Mouse (Mus musculus): ENCODE data around the gene Rtbdn. TPM values are rescaled to one million over a fixed set of nuclear protein-coding genes. Genes with fewer than 3 reads are reported as not detected.
"Not testable (repeated sequence)": the region's sequence is repeated elsewhere in the genome, so short reads cannot be mapped to it uniquely, and the experiment has no call there.

Rtbdn gene
- total RNA-seq (2021) = not detected

- intact Hi-C loops (cut with DNase I) = no loop called here
- DNase-seq = no peak
Measured at GRCm38 (mm10) chr8:84946528-84947240, at the start of gene Rtbdn. Gene Rtbdn, plus strand, starts transcription at chr8:84946991.

GRCm38 (mm10) chr8:84901071-84901470 lies 45.7 kb upstream of the Rtbdn start:
- intact Hi-C loops (cut with DNase I) = no loop called here
- no peak for DNase-seq

- no peak for DNase-seq
- intact Hi-C loops (cut with DNase I) = loop anchor here (2.0 kb wide), 1 partner anchor 55 kb away; the partner anchor contains the start of gene Calr
Measured at GRCm38 (mm10) chr8:84901752-84902151, 45.0 kb upstream of the Rtbdn start, which contains the start of gene Klf1. Gene Klf1, plus strand, starts transcription at chr8:84901928.

- intact Hi-C loops (cut with DNase I) = loop anchor here (2.0 kb wide), 1 partner anchor 56 kb away; the partner anchor contains the start of gene Calr
- no peak for DNase-seq
Measured at GRCm38 (mm10) chr8:84902367-84902919, 44.3 kb upstream of the Rtbdn start.

- DNase-seq = peak; percentile 93 to 94
- intact Hi-C loops (cut with DNase I) = loop anchor here (2.0 kb wide), 1 partner anchor 56 kb away; the partner anchor contains the start of gene Calr
Measured at GRCm38 (mm10) chr8:84902920-84903661, 43.7 kb upstream of the Rtbdn start.

- intact Hi-C loops (cut with DNase I) = no loop called here
- no peak for DNase-seq
Measured at GRCm38 (mm10) chr8:84904351-84904750, 42.4 kb upstream of the Rtbdn start.

- no peak for DNase-seq
- intact Hi-C loops (cut with DNase I) = no loop called here
Measured at GRCm38 (mm10) chr8:84907037-84907436, 39.8 kb upstream of the Rtbdn start.

GRCm38 (mm10) chr8:84907493-84907892 lies 39.3 kb upstream of the Rtbdn start:
- DNase-seq = no peak
- intact Hi-C loops (cut with DNase I) = no loop called here

GRCm38 (mm10) chr8:84907979-84908378 lies 38.8 kb upstream of the Rtbdn start:
- intact Hi-C loops (cut with DNase I) = not testable (repeated sequence)

GRCm38 (mm10) chr8:84908421-84909161 lies 38.2 kb upstream of the Rtbdn start, which contains the start of gene Dnase2a:
Gene Dnase2a, plus strand, starts transcription at chr8:84908560.
- intact Hi-C loops (cut with DNase I) = no loop called here
- peak; percentile 96 to 97 for DNase-seq

More at GRCm38 (mm10) chr8:84907979-84908378, 38.8 kb upstream of the Rtbdn start:
- DNase-seq = not testable (repeated sequence)

GRCm38 (mm10) chr8:84909162-84909767 lies 37.5 kb upstream of the Rtbdn start:
- intact Hi-C loops (cut with DNase I) = no loop called here
- no peak for DNase-seq

GRCm38 (mm10) chr8:84909949-84910348 lies 36.8 kb upstream of the Rtbdn start:
- intact Hi-C loops (cut with DNase I) = no loop called here
- no peak for DNase-seq

- DNase-seq = no peak
- intact Hi-C loops (cut with DNase I) = no loop called here
Measured at GRCm38 (mm10) chr8:84910551-84910950, 36.2 kb upstream of the Rtbdn start.

GRCm38 (mm10) chr8:84911854-84912253 lies 34.9 kb upstream of the Rtbdn start:
- intact Hi-C loops (cut with DNase I) = no loop called here
- DNase-seq = no peak

GRCm38 (mm10) chr8:84912391-84912790 lies 34.4 kb upstream of the Rtbdn start:
- intact Hi-C loops (cut with DNase I) = no loop called here

GRCm38 (mm10) chr8:84912895-84913501 lies 33.8 kb upstream of the Rtbdn start:
- DNase-seq = peak; percentile 61 to 64
- intact Hi-C loops (cut with DNase I) = no loop called here

More at GRCm38 (mm10) chr8:84912391-84912790, 34.4 kb upstream of the Rtbdn start:
- DNase-seq = no peak

GRCm38 (mm10) chr8:84913502-84913900 lies 33.3 kb upstream of the Rtbdn start:
- no peak for DNase-seq
- intact Hi-C loops (cut with DNase I) = no loop called here

GRCm38 (mm10) chr8:84913960-84914359 lies 32.8 kb upstream of the Rtbdn start:
- DNase-seq = no peak

GRCm38 (mm10) chr8:84915269-84915668 lies 31.5 kb upstream of the Rtbdn start:
- intact Hi-C loops (cut with DNase I) = no loop called here

More at GRCm38 (mm10) chr8:84913960-84914359, 32.8 kb upstream of the Rtbdn start:
- intact Hi-C loops (cut with DNase I) = no loop called here

GRCm38 (mm10) chr8:84917781-84918180 lies 29.0 kb upstream of the Rtbdn start:
- DNase-seq = no peak
- intact Hi-C loops (cut with DNase I) = no loop called here

More at GRCm38 (mm10) chr8:84915269-84915668, 31.5 kb upstream of the Rtbdn start:
- no peak for DNase-seq
